14 mouse cellular contexts compared by ENCODE assay signal in genomic region chr3:103206393-103206792, GRCm38 (mm10). TPM values are rescaled to one million over a fixed set of nuclear protein-coding genes. Genes with fewer than 3 reads are reported as not detected.
DNase-seq lines count a peak whose midpoint lies in the region; ATAC-seq lines count a peak whose summit lies in the region.
"Had no signal": no experiment of that assay in that cellular context is flagged by ENCODE, and none has a peak within 500 bp of the region (broad histone marks: within the 10 kb centered on the region; RNA-seq: fewer than 3 reads in every experiment).

No protein-coding gene starts in this region.

- H3K4me2 ChIP-seq in heart, embryonic 11.5 days, result no peak overlapping the region
- H3K4me2 ChIP-seq: neural tube, embryonic 12.5 days had no signal

- H3K36me3 ChIP-seq in heart, embryonic 11.5 days (ENCODE audit: control insufficient read depth, insufficient read depth, low read length), result no peaks in the 10 kb centered on the region
- H3K36me3 ChIP-seq: embryonic facial prominence, embryonic 10.5 days; neural tube, embryonic 12.5 days had no signal

- H3K4me3 ChIP-seq in heart, embryonic 11.5 days (ENCODE audit: low read depth, low read length), result no peak overlapping the region
- H3K4me3 ChIP-seq: embryonic facial prominence, embryonic 10.5 days; gastrocnemius, adult 2 months; neural tube, embryonic 12.5 days had no signal

- no peak overlapping the region for H3K9ac ChIP-seq in heart, embryonic 11.5 days (ENCODE audit: low read depth, low read length)
- H3K9ac ChIP-seq: neural tube, embryonic 12.5 days had no signal

- WGBS in heart, embryonic 11.5 days (ENCODE audit: insufficient replicate concordance), result 80% methylated on average over 6 of the region's 6 CpGs

- no peaks in the 10 kb centered on the region for H3K4me1 ChIP-seq in heart, embryonic 11.5 days (ENCODE audit: control insufficient read depth, insufficient read depth, low read length)
- H3K4me1 ChIP-seq: embryonic facial prominence, embryonic 10.5 days; neural tube, embryonic 12.5 days had no signal

- H3K27me3 ChIP-seq in heart, embryonic 11.5 days (ENCODE audit: control insufficient read depth, insufficient read depth, low read length), result no peaks in the 10 kb centered on the region
- H3K27me3 ChIP-seq: neural tube, embryonic 12.5 days had no signal

- no peak overlapping the region for H3K27ac ChIP-seq in heart, embryonic 11.5 days (ENCODE audit: low read depth, low read length)
- H3K27ac ChIP-seq: embryonic facial prominence, embryonic 10.5 days; gastrocnemius, adult 2 months; neural tube, embryonic 12.5 days had no signal

- H3K9me3 ChIP-seq in heart, embryonic 11.5 days (replicated peaks; ENCODE audit: control insufficient read depth, low read length), result no peaks in the 10 kb centered on the region

- DNase-seq in heart, adult 8-10 months (ENCODE audit: low spot score), result peak; percentile 17
- peak; percentile 85 for DNase-seq in A20 (ENCODE audit: low read depth, low spot score)
- no peak for DNase-seq in ovary, postnatal 14 days (ENCODE audit: low spot score)
- no peak for DNase-seq in layer of hippocampus, postnatal 36 days
- DNase-seq: gastrocnemius, adult 2 months; left cerebral cortex, postnatal 4 days; right cerebral cortex, postnatal 25 days had no signal

- no peak for ATAC-seq in heart, embryonic 11.5 days (replicated peaks; ENCODE audit: insufficient number of reproducible peaks, low FRiP score, low TSS enrichment)
- peak; percentile 95 for ATAC-seq in activated CD4-positive, CD25-positive, alpha-beta regulatory T cell, adult 4 months
- ATAC-seq in megakaryocyte, adult 5-6 weeks (ENCODE audit: poor library complexity, severe bottlenecking), result peak; percentile 97
- ATAC-seq in cerebellum, adult (ENCODE audit: insufficient number of reproducible peaks, low FRiP score, low TSS enrichment), result no peak
- ATAC-seq: intestine, postnatal 0 days had no signal

RNA-seq across cellular contexts. Expression of gene Bcas2, which starts 34.9 kb away (rescaled TPM):
- 10 to 100 TPM; 42.4 to 55.0 (median 49.6) TPM for total RNA-seq in heart, adult 8-10 months (2022)
- 141 and 157 TPM in 2 replicates for polyA plus RNA-seq in heart, embryonic 11.5 days (2014; fragmentation: Nextera tagmentation; extraction: Ambion mirVana)
- polyA plus RNA-seq in activated CD4-positive, CD25-positive, alpha-beta regulatory T cell, adult 4 months (2017; shearing (Covaris generic)), result 100 to 1,000 TPM; 124 to 136 TPM
- 83.8 and 85.1 TPM in 2 replicates for total RNA-seq in megakaryocyte, adult 5-6 weeks (2015)
- 100 and 117 TPM in 2 replicates for total RNA-seq in megakaryocyte, adult 5-6 weeks (2017)
- 10 to 100 TPM; 69.3 to 70.2 TPM for total RNA-seq in layer of hippocampus, postnatal 36 days (2021)

Comparison
In these comparisons a context has a peak if more than half of its experiments do, and no peak if none do; other contexts are left out.
1. DNase-seq: peak in heart, adult 8-10 months (single experiment) and A20 (single experiment); none in ovary, postnatal 14 days (single experiment) and layer of hippocampus, postnatal 36 days (0 of 2).
2. ATAC-seq: peak in activated CD4-positive, CD25-positive, alpha-beta regulatory T cell, adult 4 months (single experiment) and megakaryocyte, adult 5-6 weeks (single experiment); none in heart, embryonic 11.5 days (single experiment) and cerebellum, adult (single experiment).